Mouse (Mus musculus): ENCODE data around the gene Crlf3. TPM values are rescaled to one million over a fixed set of nuclear protein-coding genes. Genes with fewer than 3 reads are reported as not detected.

Gene Crlf3
- 10.7 and 12.3 TPM in 2 replicates for polyA plus RNA-seq (2014; fragmentation: Nextera tagmentation; extraction: Ambion mirVana)

GRCm38 (mm10) chr11:80080826-80081728, at the start of gene Crlf3:
Gene Crlf3, minus strand, starts transcription at chr11:80080991.
- H3K27me3 ChIP-seq (ENCODE audit: control insufficient read depth, insufficient read depth, low read length): no peaks in the 10 kb centered on the region
- 8% methylated on average over 47 of the region's 55 CpGs for WGBS
- no peaks in the 10 kb centered on the region for H3K9me3 ChIP-seq (ENCODE audit: control insufficient read depth, low read length)
- no peaks in the 10 kb centered on the region for H3K36me3 ChIP-seq (replicated peaks; ENCODE audit: control insufficient read depth, insufficient read depth)
- peak within 1 kb of the TSS; percentile 87 for H3K9ac ChIP-seq
- DNase-seq (ENCODE audit: low spot score): peak; percentile 84
- H3K4me1 ChIP-seq (replicated peaks; ENCODE audit: control insufficient read depth, insufficient read depth, low read length): peaks cover 12% of the 10 kb centered on the region
- ATAC-seq (ENCODE audit: low FRiP score): peak; percentile 92
- peak within 1 kb of the TSS; percentile 90 for H3K4me3 ChIP-seq (replicated peaks; ENCODE audit: low read length)
- peak within 1 kb of the TSS; percentile 76 for H3K27ac ChIP-seq
- H3K4me2 ChIP-seq (replicated peaks): peak within 1 kb of the TSS; percentile 84

DNA sequence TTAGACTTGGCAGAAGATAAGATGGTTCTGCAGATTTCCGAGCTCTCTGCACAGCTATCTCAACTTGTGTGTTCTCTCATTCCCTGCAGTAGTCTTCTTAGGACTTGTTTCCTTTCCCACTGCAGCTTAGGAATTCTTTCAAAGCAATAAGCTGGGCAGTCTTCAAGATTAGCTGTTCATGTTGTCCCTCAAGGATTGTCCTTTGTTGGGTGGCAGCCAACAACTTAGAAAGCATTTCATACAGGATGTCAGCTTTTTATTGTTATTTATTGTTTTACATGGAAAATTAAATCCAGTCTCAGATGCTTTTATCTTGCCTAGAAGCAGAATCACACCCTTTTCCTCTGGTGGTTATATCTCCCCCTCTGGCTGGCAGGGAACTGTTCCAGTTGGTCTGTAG, 35.6 kb upstream of the Crlf3 start:
- 91% methylated on average over 1 of the region's 1 CpGs for WGBS
- no peak overlapping the region for H3K4me2 ChIP-seq (replicated peaks)
- no peak for ATAC-seq (ENCODE audit: low FRiP score)
- H3K9me3 ChIP-seq (ENCODE audit: control insufficient read depth, low read length): no peaks in the 10 kb centered on the region
- H3K4me1 ChIP-seq (replicated peaks; ENCODE audit: control insufficient read depth, insufficient read depth, low read length): no peaks in the 10 kb centered on the region
- no peaks in the 10 kb centered on the region for H3K27me3 ChIP-seq (ENCODE audit: control insufficient read depth, insufficient read depth, low read length)
- no peak for DNase-seq (ENCODE audit: low spot score)
- H3K27ac ChIP-seq: no peak overlapping the region
- H3K36me3 ChIP-seq (replicated peaks; ENCODE audit: control insufficient read depth, insufficient read depth): peaks cover 63% of the 10 kb centered on the region
- H3K9ac ChIP-seq: no peak overlapping the region
- H3K4me3 ChIP-seq (replicated peaks; ENCODE audit: low read length): no peak overlapping the region

GRCm38 (mm10) chr11:80104407-80104806, 23.6 kb upstream of the Crlf3 start:
- Histone ChIP-seq H3K4me2 (replicated peaks) (no peak overlapping the region), H3K27me3 (ENCODE audit: control insufficient read depth, insufficient read depth, low read length) (no peaks in the 10 kb centered on the region), H3K9ac (no peak overlapping the region), H3K36me3 (replicated peaks; ENCODE audit: control insufficient read depth, insufficient read depth) (peaks cover 66% of the 10 kb centered on the region), H3K9me3 (ENCODE audit: control insufficient read depth, low read length) (no peaks in the 10 kb centered on the region), H3K4me1 (replicated peaks; ENCODE audit: control insufficient read depth, insufficient read depth, low read length) (no peaks in the 10 kb centered on the region), H3K4me3 (replicated peaks; ENCODE audit: low read length) (no peak overlapping the region), H3K27ac (no peak overlapping the region)
- no peak for DNase-seq (ENCODE audit: low spot score)
- ATAC-seq (ENCODE audit: low FRiP score): no peak
- 95% methylated on average over 1 of the region's 1 CpGs for WGBS

GRCm38 (mm10) chr11:80101298-80101697, 20.5 kb upstream of the Crlf3 start:
- ATAC-seq (ENCODE audit: low FRiP score): no peak

DNA sequence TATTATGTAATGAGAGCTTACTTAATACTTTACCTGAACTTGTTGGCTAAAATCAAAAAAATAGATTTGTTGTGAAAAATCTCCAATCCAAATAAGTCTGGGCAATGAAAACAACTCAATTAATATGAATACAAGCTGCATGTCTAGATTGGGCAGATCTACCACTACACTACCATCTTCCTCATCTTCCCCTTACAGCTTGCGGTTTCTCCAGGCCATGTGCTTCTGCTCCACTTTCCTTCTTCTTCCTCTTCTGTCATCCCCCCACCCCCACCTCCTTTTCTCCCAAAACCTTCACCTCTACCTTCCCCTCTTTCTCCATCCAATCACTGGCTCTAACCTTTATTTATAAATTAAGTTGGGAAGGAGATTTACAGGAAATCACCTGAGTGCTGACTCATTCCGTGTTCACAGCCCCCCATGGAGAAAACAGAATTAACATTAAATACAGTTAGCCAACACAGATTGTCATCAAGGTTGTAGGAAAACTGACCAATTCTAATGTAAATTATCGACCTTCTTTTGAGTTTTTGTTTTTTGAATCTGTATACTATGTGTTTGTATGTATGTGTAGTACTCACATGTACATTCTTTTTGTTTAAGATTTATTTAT, 17.8 kb upstream of the Crlf3 start:
- H3K4me3 ChIP-seq (replicated peaks; ENCODE audit: low read length): no peak overlapping the region
- H3K27me3 ChIP-seq (ENCODE audit: control insufficient read depth, insufficient read depth, low read length): no peaks in the 10 kb centered on the region
- WGBS: 95% methylated on average over 3 of the region's 3 CpGs
- no peaks in the 10 kb centered on the region for H3K9me3 ChIP-seq (ENCODE audit: control insufficient read depth, low read length)
- no peak overlapping the region for H3K4me2 ChIP-seq (replicated peaks)
- no peaks in the 10 kb centered on the region for H3K4me1 ChIP-seq (replicated peaks; ENCODE audit: control insufficient read depth, insufficient read depth, low read length)
- ATAC-seq (ENCODE audit: low FRiP score) (no peak), DNase-seq (ENCODE audit: low spot score) (no peak)
- H3K9ac ChIP-seq: no peak overlapping the region
- H3K36me3 ChIP-seq (replicated peaks; ENCODE audit: control insufficient read depth, insufficient read depth): peaks cover 52% of the 10 kb centered on the region
- H3K27ac ChIP-seq: no peak overlapping the region

More at GRCm38 (mm10) chr11:80101298-80101697, 20.5 kb upstream of the Crlf3 start:
- no peaks in the 10 kb centered on the region for H3K4me1 ChIP-seq (replicated peaks; ENCODE audit: control insufficient read depth, insufficient read depth, low read length)
- WGBS: 96% methylated on average over 6 of the region's 6 CpGs
- no peak for DNase-seq (ENCODE audit: low spot score)
- no peak overlapping the region for H3K27ac ChIP-seq
- no peak overlapping the region for H3K9ac ChIP-seq
- no peaks in the 10 kb centered on the region for H3K9me3 ChIP-seq (ENCODE audit: control insufficient read depth, low read length)
- H3K36me3 ChIP-seq (replicated peaks; ENCODE audit: control insufficient read depth, insufficient read depth): peaks cover 61% of the 10 kb centered on the region
- no peak overlapping the region for H3K4me3 ChIP-seq (replicated peaks; ENCODE audit: low read length)
- no peaks in the 10 kb centered on the region for H3K27me3 ChIP-seq (ENCODE audit: control insufficient read depth, insufficient read depth, low read length)
- no peak overlapping the region for H3K4me2 ChIP-seq (replicated peaks)

- ATAC-seq (ENCODE audit: low FRiP score): no peak
These were observed 9.9 kb upstream of the Crlf3 start for GRCm38 (mm10) chr11:80090555-80091164.

DNA sequence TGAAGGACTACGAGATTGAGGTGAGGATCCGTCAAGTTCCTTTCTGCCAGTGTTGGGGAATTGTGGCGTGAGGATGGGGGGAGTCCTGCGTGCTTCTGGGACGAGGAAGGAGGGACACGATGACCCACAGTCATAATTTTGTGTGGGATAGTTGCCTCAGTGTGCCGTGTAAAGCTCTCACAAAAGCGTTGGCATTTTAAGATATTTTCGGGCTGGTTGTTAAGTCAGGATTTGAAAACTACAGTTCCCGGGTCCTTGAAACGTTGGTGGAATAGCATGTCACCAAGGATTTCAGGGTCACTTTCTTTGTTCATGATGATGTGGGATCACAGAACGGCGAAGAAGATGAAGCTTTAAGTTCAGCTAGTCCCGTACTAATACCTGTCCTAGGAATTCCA, 9.0 kb upstream of the Crlf3 start:
- Histone ChIP-seq H3K4me3 (replicated peaks; ENCODE audit: low read length) (peak overlapping the region; percentile 86), H3K4me2 (replicated peaks) (peak overlapping the region; percentile 60), H3K36me3 (replicated peaks; ENCODE audit: control insufficient read depth, insufficient read depth) (0 out of 2 replicates have a peak, but pooled peaks cover 7% of the 10 kb centered on the region), H3K9me3 (ENCODE audit: control insufficient read depth, low read length) (no peaks in the 10 kb centered on the region), H3K9ac (peak overlapping the region; percentile 79), H3K27me3 (ENCODE audit: control insufficient read depth, insufficient read depth, low read length) (no peaks in the 10 kb centered on the region), H3K27ac (no peak overlapping the region), H3K4me1 (replicated peaks; ENCODE audit: control insufficient read depth, insufficient read depth, low read length) (peaks cover 10% of the 10 kb centered on the region; the same call in 1 of the 2 replicates)
- no peak for DNase-seq (ENCODE audit: low spot score)
- ATAC-seq (ENCODE audit: low FRiP score): 0 out of 2 replicates have a peak, but pooled peaks have one; percentile 8
- WGBS: 2% methylated on average over 14 of the region's 14 CpGs

More at GRCm38 (mm10) chr11:80090555-80091164, 9.9 kb upstream of the Crlf3 start:
- H3K36me3 ChIP-seq (replicated peaks; ENCODE audit: control insufficient read depth, insufficient read depth): peaks cover 9% of the 10 kb centered on the region; the same call in 1 of the 2 replicates
- peak overlapping the region; percentile 86; the same call in 1 of the 2 replicates for H3K4me3 ChIP-seq (replicated peaks; ENCODE audit: low read length)
- no peaks in the 10 kb centered on the region for H3K9me3 ChIP-seq (ENCODE audit: control insufficient read depth, low read length)
- no peaks in the 10 kb centered on the region for H3K27me3 ChIP-seq (ENCODE audit: control insufficient read depth, insufficient read depth, low read length)
- H3K4me1 ChIP-seq (replicated peaks; ENCODE audit: control insufficient read depth, insufficient read depth, low read length): peaks cover 10% of the 10 kb centered on the region; the same call in 1 of the 2 replicates
- WGBS: 60% methylated on average over 3 of the region's 3 CpGs
- H3K27ac ChIP-seq: no peak overlapping the region
- no peak for DNase-seq (ENCODE audit: low spot score)
- H3K9ac ChIP-seq: no peak overlapping the region
- peak overlapping the region; percentile 60 for H3K4me2 ChIP-seq (replicated peaks)

DNA sequence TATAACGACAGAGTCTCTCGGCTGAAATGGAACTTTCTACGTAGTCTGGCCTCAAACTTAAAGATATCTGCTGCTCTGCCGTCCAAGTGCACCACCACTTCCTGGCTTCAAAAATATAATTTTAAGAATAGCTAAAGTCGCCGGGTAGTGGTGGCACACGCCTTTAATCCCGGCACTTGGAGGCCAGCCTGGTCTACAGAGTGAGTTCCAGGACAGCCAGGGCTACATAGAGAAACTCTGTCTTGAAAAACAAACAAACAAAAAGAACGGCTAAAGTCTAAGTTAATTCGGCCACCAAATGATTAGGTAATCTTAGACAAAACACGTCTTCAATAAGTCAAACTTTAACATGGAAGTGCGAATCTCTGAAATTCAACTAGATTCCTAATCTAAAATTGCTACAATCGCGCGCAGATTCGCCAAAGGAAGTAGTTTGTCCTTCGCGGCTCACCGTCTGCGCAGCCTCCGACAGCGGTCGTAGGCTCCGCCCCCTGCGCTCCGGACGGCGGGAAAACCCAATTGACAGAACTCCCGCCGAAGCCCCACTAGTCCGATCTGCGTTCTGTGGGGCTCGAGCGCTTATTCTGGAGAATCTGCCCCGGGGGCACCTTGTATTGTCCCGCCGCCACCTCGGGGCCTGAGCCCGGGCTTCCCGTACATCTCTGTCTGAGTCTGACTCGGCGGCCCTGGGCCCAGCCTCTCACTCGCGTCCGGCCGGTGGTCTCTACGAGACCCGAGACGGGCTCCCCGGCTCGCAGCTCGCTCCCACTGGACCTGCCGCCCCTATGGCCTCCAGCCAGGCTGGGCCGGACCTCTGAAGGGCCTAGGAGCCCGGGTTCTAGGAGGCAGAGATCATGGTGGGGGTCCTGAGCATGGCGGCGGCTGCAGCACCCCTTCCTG, 8.4 kb upstream of the Crlf3 start, which contains the start of gene Atad5:
Gene Atad5 (plus strand): TSS at position 484 of the 900 bp plus-strand sequence.
- peak; percentile 95 for DNase-seq (ENCODE audit: low spot score)
- H3K9me3 ChIP-seq (ENCODE audit: control insufficient read depth, low read length): no peaks in the 10 kb centered on the region
- peaks cover 10% of the 10 kb centered on the region; the same call in 1 of the 2 replicates for H3K4me1 ChIP-seq (replicated peaks; ENCODE audit: control insufficient read depth, insufficient read depth, low read length)
- peak within 1 kb of the TSS; percentile 86 for H3K4me3 ChIP-seq (replicated peaks; ENCODE audit: low read length)
- WGBS: 6% methylated on average over 57 of the region's 57 CpGs
- H3K27me3 ChIP-seq (ENCODE audit: control insufficient read depth, insufficient read depth, low read length): no peaks in the 10 kb centered on the region
- peak; percentile 68; the same call in 1 of the 2 replicates for ATAC-seq (ENCODE audit: low FRiP score)
- H3K36me3 ChIP-seq (replicated peaks; ENCODE audit: control insufficient read depth, insufficient read depth): 0 out of 2 replicates have a peak, but pooled peaks cover 2% of the 10 kb centered on the region
- H3K4me2 ChIP-seq (replicated peaks): peak within 1 kb of the TSS; percentile 60
- no peak within 1 kb of the TSS for H3K27ac ChIP-seq
- peak within 1 kb of the TSS; percentile 79 for H3K9ac ChIP-seq

Measured in hindbrain, embryonic 14.5 days (tissue).